Mouse (Mus musculus) spleen, adult 2 months (tissue): ENCODE data around the gene Acvr2a.

Source experiments
- CTCF ChIP-seq: fragments of 200-500 bp; IDR thresholded peaks from 2 replicates; pipeline ENCODE4 v1.5.1; 2011; ENCODE audit warnings: mild to moderate bottlenecking, inconsistent platforms; ENCODE audit not compliant: insufficient read depth, insufficient read length, insufficient replicate concordance; ENCODE audit errors: extremely low read depth
- POLR2A ChIP-seq: fragments of 200-500 bp; IDR thresholded peaks from 2 replicates; pipeline ENCODE4 v1.6.1; 2011; ENCODE audit warnings: low read depth, low read length, inconsistent platforms

GRCm38 (mm10) chr2:48868199-48868913 is 54.4 kb downstream of the Acvr2a start:
- no peak for TF ChIP-seq CTCF
- no peak for TF ChIP-seq POLR2A
